Comparison of ENCODE assay signal across 13 mouse cellular contexts in the genomic region with DNA sequence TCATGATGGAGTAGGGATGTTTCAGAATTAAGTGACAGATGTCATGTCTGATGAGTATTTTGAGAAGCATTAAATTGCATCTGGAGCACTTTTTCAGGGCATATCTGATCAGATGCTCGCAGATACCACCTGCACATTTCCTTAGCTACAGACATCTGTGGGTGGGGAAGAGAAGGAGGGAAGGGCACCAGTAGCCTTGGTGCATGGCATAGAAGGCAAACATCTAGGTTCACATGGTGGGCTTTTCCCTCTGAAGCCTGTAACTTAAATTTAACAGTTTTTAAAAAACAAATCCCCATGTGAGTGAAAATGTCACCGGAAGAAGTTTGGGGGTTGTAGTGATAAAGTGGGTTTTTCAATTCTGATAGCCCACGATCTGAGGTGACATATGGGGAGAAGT.
"Had no signal": no experiment of that assay in that cellular context is flagged by ENCODE, and none has a peak within 500 bp of the region (broad histone marks: within the 10 kb centered on the region; RNA-seq: fewer than 3 reads in every experiment).

No protein-coding gene starts in this region.

- H3K9me3 ChIP-seq: intestine, embryonic 15.5 days; limb, embryonic 15.5 days; liver, embryonic 12.5 days; lung, embryonic 15.5 days; midbrain, embryonic 12.5 days had no signal

- H3K9ac ChIP-seq: intestine, embryonic 15.5 days; limb, embryonic 15.5 days; liver, embryonic 12.5 days; lung, embryonic 15.5 days; midbrain, embryonic 12.5 days had no signal

- H3K4me3 ChIP-seq: intestine, embryonic 15.5 days; left cerebral cortex, adult 2 months; limb, embryonic 15.5 days; liver, embryonic 12.5 days; lung, embryonic 15.5 days; midbrain, embryonic 12.5 days had no signal

- H3K27ac ChIP-seq: hindbrain, postnatal 0 days; intestine, embryonic 15.5 days; left cerebral cortex, adult 2 months; limb, embryonic 15.5 days; liver, embryonic 12.5 days; lung, embryonic 15.5 days; macrophage; midbrain, embryonic 12.5 days had no signal

- ATAC-seq: hindbrain, postnatal 0 days; liver, embryonic 12.5 days; midbrain, embryonic 16.5 days had no signal

- H3K36me3 ChIP-seq: intestine, embryonic 15.5 days; limb, embryonic 15.5 days; liver, embryonic 12.5 days; lung, embryonic 15.5 days; midbrain, embryonic 12.5 days had no signal

- DNase-seq: kidney, adult 18-20 months; kidney, postnatal 14 days; lung, postnatal 14 days; spleen, adult 18-20 months had no signal

- H3K4me1 ChIP-seq: intestine, embryonic 15.5 days; limb, embryonic 15.5 days; lung, embryonic 15.5 days; midbrain, embryonic 12.5 days had no signal

- H3K4me2 ChIP-seq: intestine, embryonic 15.5 days; limb, embryonic 15.5 days; liver, embryonic 12.5 days; lung, embryonic 15.5 days; midbrain, embryonic 12.5 days had no signal

- H3K27me3 ChIP-seq: intestine, embryonic 15.5 days; limb, embryonic 15.5 days; liver, embryonic 12.5 days; lung, embryonic 15.5 days; midbrain, embryonic 12.5 days had no signal
